Mouse (Mus musculus): ENCODE measurements around the gene Prdm11. TPM values are rescaled to one million over a fixed set of nuclear protein-coding genes. Genes with fewer than 3 reads are reported as not detected.
A peak's percentile ranks its signal among the peaks of the same experiment; 100 is the strongest.

Prdm11 gene
- polyA plus RNA-seq, 1 experiment from 2014 or later: 7.3 TPM

DNA sequence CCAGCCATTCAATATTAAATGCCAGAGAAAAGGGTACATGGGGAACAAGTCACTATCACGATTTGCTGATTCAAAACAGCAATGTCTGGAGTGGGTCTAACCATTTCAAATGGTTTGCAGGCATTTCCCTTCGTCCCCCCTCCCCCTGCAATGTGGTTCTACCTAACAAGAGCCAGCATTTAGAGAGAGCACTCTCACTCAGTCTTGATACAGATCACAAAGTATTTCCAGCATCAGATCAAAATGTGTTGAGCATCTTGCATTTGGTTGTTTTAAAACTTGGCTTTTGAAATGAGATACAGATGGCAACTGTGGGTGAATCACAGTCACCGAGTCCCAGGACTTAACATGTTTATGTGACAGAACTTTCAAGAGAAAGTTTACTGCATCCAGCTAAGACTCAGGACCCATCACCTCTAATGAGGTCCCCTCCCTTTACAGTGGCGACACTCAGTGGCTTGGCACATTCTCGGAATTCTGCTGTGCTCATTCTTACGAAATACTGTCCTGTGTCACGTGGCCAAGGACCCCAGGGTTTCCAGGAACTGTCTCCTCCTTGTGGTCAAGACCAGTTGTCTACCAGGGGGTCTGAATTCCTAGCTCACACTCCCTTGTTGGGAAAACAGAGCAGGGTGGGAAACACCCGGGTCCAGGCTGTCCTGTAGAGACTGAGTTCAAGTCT is 63.2 kb downstream of the Prdm11 start:
- no peak overlapping the region for H3K27ac ChIP-seq (ENCODE audit: low read length)
- peaks cover 8% of the 10 kb centered on the region; the same call in 1 of the 2 replicates for H3K4me1 ChIP-seq (ENCODE audit: control insufficient read depth, insufficient read depth, low read length)
- peaks cover 9% of the 10 kb centered on the region; the same call in 1 of the 2 replicates for H3K36me3 ChIP-seq (ENCODE audit: control insufficient read depth, insufficient read depth, low read length)
- no peaks in the 10 kb centered on the region for H3K27me3 ChIP-seq (replicated peaks; ENCODE audit: control insufficient read depth, insufficient read depth, low read length)
- H3K9ac ChIP-seq (ENCODE audit: low read depth, low read length): no peak overlapping the region
- ATAC-seq: no peak
- no peaks in the 10 kb centered on the region for H3K9me3 ChIP-seq (ENCODE audit: control insufficient read depth, low read length)
- H3K4me2 ChIP-seq (ENCODE audit: low read depth, low read length): no peak overlapping the region
- no peak overlapping the region for H3K4me3 ChIP-seq (ENCODE audit: low read length)
- WGBS: 67% methylated on average over 8 of the region's 8 CpGs

GRCm38 (mm10) chr2:92980165-92980564 is 65.8 kb downstream of the Prdm11 start:
- no peak overlapping the region for H3K4me2 ChIP-seq (ENCODE audit: low read depth, low read length)
- H3K4me1 ChIP-seq (ENCODE audit: control insufficient read depth, insufficient read depth, low read length): no peaks in the 10 kb centered on the region
- no peaks in the 10 kb centered on the region for H3K36me3 ChIP-seq (ENCODE audit: control insufficient read depth, insufficient read depth, low read length)
- H3K4me3 ChIP-seq (ENCODE audit: low read length): no peak overlapping the region
- ATAC-seq: peak; percentile 56; the same call in 1 of the 2 replicates
- H3K9ac ChIP-seq (ENCODE audit: low read depth, low read length): no peak overlapping the region
- no peak overlapping the region for H3K27ac ChIP-seq (ENCODE audit: low read length)
- no peaks in the 10 kb centered on the region for H3K9me3 ChIP-seq (ENCODE audit: control insufficient read depth, low read length)
- H3K27me3 ChIP-seq (replicated peaks; ENCODE audit: control insufficient read depth, insufficient read depth, low read length): no peaks in the 10 kb centered on the region
- WGBS: 85% methylated on average over 10 of the region's 10 CpGs

GRCm38 (mm10) chr2:92975031-92975790 is 70.8 kb downstream of the Prdm11 start:
- no peaks in the 10 kb centered on the region for H3K4me1 ChIP-seq (ENCODE audit: control insufficient read depth, insufficient read depth, low read length)
- no peaks in the 10 kb centered on the region for H3K9me3 ChIP-seq (ENCODE audit: control insufficient read depth, low read length)
- no peaks in the 10 kb centered on the region for H3K27me3 ChIP-seq (replicated peaks; ENCODE audit: control insufficient read depth, insufficient read depth, low read length)
- no peak overlapping the region for H3K4me3 ChIP-seq (ENCODE audit: low read length)
- WGBS: 77% methylated on average over 14 of the region's 14 CpGs
- H3K4me2 ChIP-seq (ENCODE audit: low read depth, low read length): no peak overlapping the region
- H3K9ac ChIP-seq (ENCODE audit: low read depth, low read length): no peak overlapping the region
- H3K36me3 ChIP-seq (ENCODE audit: control insufficient read depth, insufficient read depth, low read length): peaks cover 19% of the 10 kb centered on the region
- peak; percentile 16; the same call in 1 of the 2 replicates for ATAC-seq
- H3K27ac ChIP-seq (ENCODE audit: low read length): no peak overlapping the region

DNA sequence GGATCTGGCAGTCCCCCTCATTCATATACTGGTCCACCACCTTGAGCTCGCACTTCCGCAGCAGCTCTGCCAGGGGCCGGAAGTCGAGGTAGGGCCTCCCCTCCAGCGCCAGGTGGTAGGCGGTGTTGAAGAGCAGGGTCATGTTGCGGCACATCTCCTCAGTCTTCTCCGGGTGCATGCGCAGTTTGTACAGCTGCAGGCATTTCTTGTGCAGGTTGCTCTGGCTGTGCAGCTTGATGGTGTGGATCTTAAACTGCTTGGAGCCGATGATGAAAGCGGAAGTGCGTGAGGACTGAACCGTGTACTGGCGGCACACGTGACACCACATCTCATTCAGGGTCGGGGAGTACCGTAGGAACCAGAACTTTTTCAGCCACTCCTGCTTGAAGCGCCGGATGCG is 72.3 kb downstream of the Prdm11 start:
- Histone ChIP-seq H3K36me3 (ENCODE audit: control insufficient read depth, insufficient read depth, low read length) (peaks cover 19% of the 10 kb centered on the region), H3K4me3 (ENCODE audit: low read length) (no peak overlapping the region), H3K9ac (ENCODE audit: low read depth, low read length) (no peak overlapping the region), H3K9me3 (ENCODE audit: control insufficient read depth, low read length) (no peaks in the 10 kb centered on the region), H3K27me3 (replicated peaks; ENCODE audit: control insufficient read depth, insufficient read depth, low read length) (no peaks in the 10 kb centered on the region), H3K27ac (ENCODE audit: low read length) (no peak overlapping the region), H3K4me2 (ENCODE audit: low read depth, low read length) (no peak overlapping the region), H3K4me1 (ENCODE audit: control insufficient read depth, insufficient read depth, low read length) (no peaks in the 10 kb centered on the region)
- 95% methylated on average over 20 of the region's 20 CpGs for WGBS
- no peak for ATAC-seq

- no peak overlapping the region for H3K27ac ChIP-seq (ENCODE audit: low read length)
- no peaks in the 10 kb centered on the region for H3K9me3 ChIP-seq (ENCODE audit: control insufficient read depth, low read length)
- H3K4me3 ChIP-seq (ENCODE audit: low read length): no peak overlapping the region
- 92% methylated on average over 17 of the region's 17 CpGs for WGBS
- no peaks in the 10 kb centered on the region for H3K27me3 ChIP-seq (replicated peaks; ENCODE audit: control insufficient read depth, insufficient read depth, low read length)
- ATAC-seq: no peak
- H3K4me1 ChIP-seq (ENCODE audit: control insufficient read depth, insufficient read depth, low read length): peaks cover 10% of the 10 kb centered on the region; the same call in 1 of the 2 replicates
- H3K4me2 ChIP-seq (ENCODE audit: low read depth, low read length): no peak overlapping the region
- no peak overlapping the region for H3K9ac ChIP-seq (ENCODE audit: low read depth, low read length)
- peaks cover 19% of the 10 kb centered on the region for H3K36me3 ChIP-seq (ENCODE audit: control insufficient read depth, insufficient read depth, low read length)
Observed at GRCm38 (mm10) chr2:92972071-92972470, 73.9 kb downstream of the Prdm11 start.

DNA sequence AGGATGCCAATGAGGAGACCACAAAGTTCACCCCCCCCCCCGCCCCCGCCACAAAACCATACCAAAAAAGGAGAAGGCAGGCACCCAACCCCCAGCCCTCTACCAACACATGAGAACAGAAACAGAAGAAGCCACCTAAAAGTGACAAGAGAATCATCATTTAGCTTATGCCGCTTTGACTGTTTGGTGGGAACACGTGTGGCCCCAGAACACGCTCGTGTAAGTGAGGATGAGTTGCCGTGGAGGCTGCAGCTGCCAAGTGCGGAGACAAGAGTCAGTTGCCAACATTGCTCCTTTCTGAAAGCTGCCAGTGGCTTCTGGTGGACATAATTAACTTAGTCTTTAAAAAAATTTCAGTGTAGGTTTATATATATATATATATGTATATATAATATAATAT is 74.4 kb downstream of the Prdm11 start:
- Histone ChIP-seq H3K9ac (ENCODE audit: low read depth, low read length) (no peak overlapping the region), H3K27ac (ENCODE audit: low read length) (no peak overlapping the region), H3K9me3 (ENCODE audit: control insufficient read depth, low read length) (no peaks in the 10 kb centered on the region), H3K4me3 (ENCODE audit: low read length) (no peak overlapping the region), H3K4me2 (ENCODE audit: low read depth, low read length) (no peak overlapping the region), H3K27me3 (replicated peaks; ENCODE audit: control insufficient read depth, insufficient read depth, low read length) (no peaks in the 10 kb centered on the region), H3K36me3 (ENCODE audit: control insufficient read depth, insufficient read depth, low read length) (peaks cover 19% of the 10 kb centered on the region), H3K4me1 (ENCODE audit: control insufficient read depth, insufficient read depth, low read length) (peaks cover 10% of the 10 kb centered on the region; the same call in 1 of the 2 replicates)
- WGBS: 85% methylated on average over 8 of the region's 8 CpGs
- ATAC-seq: no peak

DNA sequence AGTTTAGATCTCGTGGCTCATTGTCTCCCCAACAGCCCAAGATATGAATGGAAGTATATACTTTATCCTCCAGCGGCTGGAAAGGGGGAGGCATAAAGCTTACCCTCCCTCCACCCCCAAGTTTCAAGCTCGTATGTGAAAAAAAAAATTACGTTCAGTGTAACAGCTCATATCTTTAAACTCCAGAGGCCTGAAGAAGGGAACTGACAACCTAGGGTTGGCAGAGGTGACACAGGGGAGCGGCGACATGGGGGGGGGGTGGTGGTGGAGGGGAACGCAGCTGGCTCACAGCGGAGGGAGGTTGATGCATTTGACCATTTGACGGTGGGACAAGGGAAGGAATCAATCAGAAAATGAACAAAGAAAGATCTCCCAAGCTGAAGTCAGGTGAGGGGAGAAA is 74.9 kb downstream of the Prdm11 start:
- 77% methylated on average over 9 of the region's 9 CpGs for WGBS
- ATAC-seq: no peak
- H3K9ac ChIP-seq (ENCODE audit: low read depth, low read length): no peak overlapping the region
- no peak overlapping the region for H3K27ac ChIP-seq (ENCODE audit: low read length)
- no peaks in the 10 kb centered on the region for H3K27me3 ChIP-seq (replicated peaks; ENCODE audit: control insufficient read depth, insufficient read depth, low read length)
- no peak overlapping the region for H3K4me3 ChIP-seq (ENCODE audit: low read length)
- H3K4me1 ChIP-seq (ENCODE audit: control insufficient read depth, insufficient read depth, low read length): peaks cover 10% of the 10 kb centered on the region; the same call in 1 of the 2 replicates
- no peak overlapping the region for H3K4me2 ChIP-seq (ENCODE audit: low read depth, low read length)
- peaks cover 19% of the 10 kb centered on the region for H3K36me3 ChIP-seq (ENCODE audit: control insufficient read depth, insufficient read depth, low read length)
- H3K9me3 ChIP-seq (ENCODE audit: control insufficient read depth, low read length): no peaks in the 10 kb centered on the region

DNA sequence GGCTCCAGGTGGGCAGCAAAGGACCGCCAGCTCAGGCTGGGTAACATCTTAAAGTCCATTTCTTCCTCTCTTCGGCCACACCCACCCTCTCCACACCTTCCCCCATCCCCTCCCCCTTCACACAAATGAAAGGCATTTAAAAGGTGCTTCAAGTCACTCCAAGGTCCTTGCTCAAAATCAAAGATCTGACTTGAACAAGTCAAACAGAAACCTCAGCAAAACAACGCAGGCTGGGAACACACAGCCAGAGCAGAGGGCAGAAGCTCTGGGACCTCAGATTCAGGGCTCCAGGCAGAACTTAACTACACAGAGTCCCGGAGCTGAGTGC is 78.2 kb downstream of the Prdm11 start:
- H3K9me3 ChIP-seq (ENCODE audit: control insufficient read depth, low read length): no peaks in the 10 kb centered on the region
- H3K4me3 ChIP-seq (ENCODE audit: low read length): no peak overlapping the region
- no peak overlapping the region for H3K4me2 ChIP-seq (ENCODE audit: low read depth, low read length)
- 36% methylated on average over 4 of the region's 4 CpGs for WGBS
- H3K4me1 ChIP-seq (ENCODE audit: control insufficient read depth, insufficient read depth, low read length): peaks cover 10% of the 10 kb centered on the region; the same call in 1 of the 2 replicates
- no peak overlapping the region for H3K27ac ChIP-seq (ENCODE audit: low read length)
- H3K27me3 ChIP-seq (replicated peaks; ENCODE audit: control insufficient read depth, insufficient read depth, low read length): no peaks in the 10 kb centered on the region
- ATAC-seq: no peak
- H3K36me3 ChIP-seq (ENCODE audit: control insufficient read depth, insufficient read depth, low read length): peaks cover 3% of the 10 kb centered on the region
- no peak overlapping the region for H3K9ac ChIP-seq (ENCODE audit: low read depth, low read length)

DNA sequence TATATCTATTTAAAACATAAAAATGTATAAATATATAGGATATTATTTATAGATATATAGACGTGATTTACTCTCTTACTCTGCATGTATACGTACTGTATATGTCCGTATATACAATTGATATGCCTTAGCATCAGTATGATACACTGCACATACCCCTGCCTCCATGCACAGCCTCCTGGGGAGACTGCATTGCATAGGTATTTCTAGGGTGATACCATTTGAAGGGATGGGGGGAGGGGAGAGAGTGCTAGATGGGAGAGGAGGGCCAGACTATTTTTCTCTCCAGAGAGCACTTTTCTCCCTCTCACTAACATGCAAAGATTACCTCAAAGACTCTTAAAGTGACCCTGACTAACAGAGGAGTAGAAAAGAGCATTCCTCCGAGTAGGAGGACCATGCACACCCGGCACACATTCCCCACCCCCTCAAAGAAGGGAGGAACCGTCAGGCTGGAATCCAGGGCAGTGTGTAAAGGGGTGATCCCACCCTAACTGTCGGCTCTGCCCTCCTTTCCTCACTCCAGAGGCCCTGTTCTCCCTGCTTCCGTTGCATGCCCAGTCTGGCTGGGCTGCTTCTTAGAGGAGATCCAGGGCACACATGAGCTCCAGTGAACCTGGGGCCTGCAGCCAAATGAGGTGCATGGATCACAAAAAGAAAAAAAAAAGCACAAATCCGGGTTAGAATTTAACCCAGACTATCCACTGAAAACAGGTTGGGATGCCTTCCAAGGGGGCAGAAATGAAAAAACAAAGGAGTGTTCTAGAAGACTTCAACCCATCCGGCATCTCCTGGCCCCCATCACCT is 78.7 kb downstream of the Prdm11 start:
- Histone ChIP-seq H3K27ac (ENCODE audit: low read length) (no peak overlapping the region), H3K4me3 (ENCODE audit: low read length) (no peak overlapping the region), H3K4me2 (ENCODE audit: low read depth, low read length) (no peak overlapping the region), H3K9me3 (ENCODE audit: control insufficient read depth, low read length) (no peaks in the 10 kb centered on the region), H3K4me1 (ENCODE audit: control insufficient read depth, insufficient read depth, low read length) (peaks cover 10% of the 10 kb centered on the region; the same call in 1 of the 2 replicates), H3K36me3 (ENCODE audit: control insufficient read depth, insufficient read depth, low read length) (no peaks in the 10 kb centered on the region; the same call in 1 of the 2 replicates), H3K9ac (ENCODE audit: low read depth, low read length) (no peak overlapping the region), H3K27me3 (replicated peaks; ENCODE audit: control insufficient read depth, insufficient read depth, low read length) (no peaks in the 10 kb centered on the region)
- peak; percentile 72 for ATAC-seq
- WGBS: 22% methylated on average over 10 of the region's 10 CpGs

Measured in intestine, embryonic 16.5 days (tissue).